ENCODE assay signal across 31 mouse cellular contexts in the genomic region with DNA sequence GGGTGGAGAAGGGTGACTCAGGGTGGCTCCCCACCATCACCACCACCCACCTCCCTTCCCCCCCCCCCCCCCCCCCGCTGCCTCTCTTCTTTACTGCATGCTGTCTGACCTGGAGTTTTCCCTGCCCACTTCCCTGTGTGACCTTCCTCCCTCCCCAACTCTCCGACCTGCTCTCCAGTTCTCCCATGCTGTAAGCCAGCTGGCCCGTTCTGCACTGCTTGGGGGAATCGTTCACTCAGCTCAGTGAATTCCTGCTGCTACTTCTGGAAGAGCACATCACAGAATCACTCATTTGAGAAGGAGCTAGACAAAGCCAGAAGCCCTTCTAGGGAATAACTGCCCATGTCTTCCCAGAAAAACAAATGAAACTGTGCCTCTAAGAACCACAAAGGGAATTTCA. TPM values are rescaled to one million over a fixed set of nuclear protein-coding genes. Genes with fewer than 3 reads are reported as not detected.
A peak's percentile ranks its signal among the peaks of the same experiment; 100 is the strongest.
DNase-seq lines count a peak whose midpoint lies in the region; ATAC-seq and TF ChIP-seq lines count a peak whose summit lies in the region.
"Had no signal": no experiment of that assay in that cellular context is flagged by ENCODE, and none has a peak within 500 bp of the region (broad histone marks: within the 10 kb centered on the region; RNA-seq: fewer than 3 reads in every experiment).

No protein-coding gene starts in this region.

- no peak for ATAC-seq in cerebellum, adult (ENCODE audit: insufficient number of reproducible peaks, low FRiP score, low TSS enrichment)
- ATAC-seq in hindbrain, postnatal 0 days = 0 out of 2 replicates have a peak, but pooled peaks have one; percentile 35
- ATAC-seq in hindbrain, embryonic 12.5 days (ENCODE audit: low FRiP score) = no peak
- ATAC-seq: forebrain, embryonic 14.5 days; forebrain, postnatal 0 days; hindbrain, embryonic 16.5 days; inflammation-experienced regulatory T-cells, adult 6 months; intestine, embryonic 16.5 days; Patski had no signal

- H3K36me3 ChIP-seq in hindbrain, postnatal 0 days (ENCODE audit: insufficient read depth, low read length) = peaks cover 15% of the 10 kb centered on the region; the same call in 1 of the 2 replicates
- peaks cover 4% of the 10 kb centered on the region; the same call in 1 of the 2 replicates for H3K36me3 ChIP-seq in hindbrain, embryonic 12.5 days
- H3K36me3 ChIP-seq: embryonic facial prominence, embryonic 12.5 days; embryonic facial prominence, embryonic 15.5 days; G1E had no signal

- H3K27ac ChIP-seq in hindbrain, postnatal 0 days = no peak overlapping the region
- H3K27ac ChIP-seq in hindbrain, embryonic 12.5 days = no peak overlapping the region
- H3K27ac ChIP-seq: embryonic facial prominence, embryonic 12.5 days; embryonic facial prominence, embryonic 15.5 days; gastrocnemius, adult 2 months; hindbrain, embryonic 13.5 days had no signal

- H3K27me3 ChIP-seq in hindbrain, postnatal 0 days (ENCODE audit: insufficient read depth, low read length) = no peaks in the 10 kb centered on the region
- no peaks in the 10 kb centered on the region for H3K27me3 ChIP-seq in hindbrain, embryonic 12.5 days
- H3K27me3 ChIP-seq: CH12.LX; embryonic facial prominence, embryonic 12.5 days; embryonic facial prominence, embryonic 15.5 days; hindbrain, embryonic 13.5 days had no signal

- DNase-seq in cerebellum, postnatal 10 days = peak; percentile 65 to 70
- peak; percentile 42 for DNase-seq in hindbrain, postnatal 0 days (ENCODE audit: low spot score)
- peak; percentile 37 for DNase-seq in left cerebral cortex, postnatal 4 days
- DNase-seq in left cerebral cortex, adult 11 months (ENCODE audit: low spot score) = no peak
- DNase-seq in brain, adult 2 months (ENCODE audit: low read depth, low spot score) = peak; percentile 33
- no peak for DNase-seq in right cerebral cortex, postnatal 36 days (ENCODE audit: low spot score in 2 of 2)
- DNase-seq: adrenal gland, postnatal 10 days; adrenal gland, postnatal 36 days; B cell, adult 2 months; forebrain, postnatal 0 days; gastrocnemius, adult 2 months; gastrocnemius, postnatal 36 days had no signal

- no peak overlapping the region for H3K4me3 ChIP-seq in hindbrain, postnatal 0 days (ENCODE audit: low read length)
- H3K4me3 ChIP-seq in hindbrain, embryonic 12.5 days = no peak overlapping the region
- H3K4me3 ChIP-seq: embryonic facial prominence, embryonic 12.5 days; embryonic facial prominence, embryonic 15.5 days; gastrocnemius, adult 2 months; hindbrain, embryonic 13.5 days had no signal

- TF ChIP-seq CTCF in hindbrain, postnatal 0 days (IDR thresholded peaks at IDR 0.05; ENCODE audit: low read depth) = no peak

- no peak overlapping the region for H3K9ac ChIP-seq in hindbrain, postnatal 0 days (replicated peaks; ENCODE audit: low read length)
- no peak overlapping the region for H3K9ac ChIP-seq in hindbrain, embryonic 12.5 days
- H3K9ac ChIP-seq: embryonic facial prominence, embryonic 12.5 days; embryonic facial prominence, embryonic 15.5 days; forebrain, postnatal 0 days; hindbrain, embryonic 13.5 days had no signal

- no peak overlapping the region for H3K4me2 ChIP-seq in hindbrain, postnatal 0 days (ENCODE audit: low read depth, low read length)
- no peak overlapping the region for H3K4me2 ChIP-seq in hindbrain, embryonic 12.5 days (replicated peaks)
- H3K4me2 ChIP-seq: embryonic facial prominence, embryonic 12.5 days; embryonic facial prominence, embryonic 15.5 days; heart, embryonic 11.5 days; hindbrain, embryonic 13.5 days had no signal

- intact Hi-C loops in left cerebral cortex, postnatal 4 days (cut with DNase I) = loop anchor here (10.0 kb wide), 1 partner anchor 165 kb away; no protein-coding TSS in a partner anchor

- H3K4me1 ChIP-seq in hindbrain, postnatal 0 days (ENCODE audit: insufficient read depth, low read length) = no peaks in the 10 kb centered on the region
- H3K4me1 ChIP-seq in hindbrain, embryonic 12.5 days = no peaks in the 10 kb centered on the region
- H3K4me1 ChIP-seq: embryonic facial prominence, embryonic 12.5 days; embryonic facial prominence, embryonic 15.5 days; hindbrain, embryonic 13.5 days had no signal

- no peaks in the 10 kb centered on the region for H3K9me3 ChIP-seq in hindbrain, postnatal 0 days (ENCODE audit: low read length)
- no peaks in the 10 kb centered on the region for H3K9me3 ChIP-seq in hindbrain, embryonic 12.5 days (replicated peaks)
- H3K9me3 ChIP-seq: embryonic facial prominence, embryonic 12.5 days; embryonic facial prominence, embryonic 15.5 days; hindbrain, embryonic 13.5 days had no signal

- 30% methylated on average over 4 of the region's 4 CpGs for WGBS in hindbrain, postnatal 0 days
- 44% methylated on average over 3 of the region's 4 CpGs for WGBS in hindbrain, embryonic 12.5 days

RNA-seq across cellular contexts. Expression of a gene that starts 48.9 kb away (rescaled TPM):
- total RNA-seq in hindbrain, postnatal 0 days (2014; rRNA removed) = 0.73 and 5.5 TPM in 2 replicates
- 2.0 and 2.5 TPM in 2 replicates for polyA plus RNA-seq in hindbrain, postnatal 0 days (2015; fragmentation: Nextera tagmentation; extraction: Ambion mirVana)
- polyA plus RNA-seq in hindbrain, embryonic 12.5 days (2016; fragmentation: Nextera tagmentation; extraction: Ambion mirVana) = 3.6 and 4.5 TPM in 2 replicates
- 1 to 10 TPM; 1.0 to 1.4 TPM for total RNA-seq in left cerebral cortex, postnatal 4 days (2021)
- total RNA-seq: adrenal gland, adult 18-20 months; adrenal gland, postnatal 10 days; adrenal gland, postnatal 36 days; CH12.LX; gastrocnemius, adult 2 months; heart, adult 8-10 months; heart, postnatal 25 days; hematopoietic stem cell, adult 5-6 weeks had no signal
- polyA plus RNA-seq: G1E; heart, embryonic 11.5 days; heart, embryonic 14.5 days; heart, postnatal 0 days; Patski had no signal

Comparison
In these comparisons a context has a peak if more than half of its experiments do, and no peak if none do; other contexts are left out.
1. DNase-seq: peak in cerebellum, postnatal 10 days (2 of 2), hindbrain, postnatal 0 days (single experiment), left cerebral cortex, postnatal 4 days (single experiment) and brain, adult 2 months (single experiment); none in left cerebral cortex, adult 11 months (single experiment) and right cerebral cortex, postnatal 36 days (0 of 2).